Mouse (Mus musculus) T-cell, adult 66 days (primary cell): ENCODE results near the gene Abca14. TPM values are rescaled to one million over a fixed set of nuclear protein-coding genes. Genes with fewer than 3 reads are reported as not detected.

Source experiments
- total RNA-seq, 2 experiments: library from RNA; stranded (reverse); gene quantifications; 3 replicates in 1 of 2; 4 replicates in 1 of 2; pipeline ENCODE4 v1.2.4; 2023

Abca14 gene
- total RNA-seq: not detected

GRCm38 (mm10) chr7:120203789-120204188, at the start of gene Abca14:
Gene Abca14, plus strand, starts transcription at chr7:120203961.

GRCm38 (mm10) chr7:120173603-120174244, 30.0 kb upstream of the Abca14 start, which contains the start of gene Anks4b:
Gene Anks4b, plus strand, starts transcription at chr7:120173858.

GRCm38 (mm10) chr7:120201771-120202170, 2.0 kb upstream of the Abca14 start, which contains the start of gene Crym:
Gene Crym, minus strand, starts transcription at chr7:120202111.

GRCm38 (mm10) chr7:120328087-120328793, 124.5 kb downstream of the Abca14 start, which contains the start of gene Abca15:
Gene Abca15, plus strand, starts transcription at chr7:120328670.

Other genes starting within 250 kb of the Abca14 start
- not detected for gene Dnah3, start 108.7 kb upstream of the Abca14 start, total RNA-seq
- gene Tmem159, start 101.6 kb upstream of the Abca14 start, total RNA-seq: 1 to 10 TPM in 1 of 2 experiments, under 1 TPM in 1; 0.41 to 1.8 TPM
- gene Zp2, start 58.7 kb upstream of the Abca14 start, total RNA-seq: not detected
- not detected for gene Anks4b, start 30.1 kb upstream of the Abca14 start, total RNA-seq
- gene Crym, start 1.9 kb upstream of the Abca14 start, total RNA-seq: not detected
- gene Abca15, start 124.7 kb downstream of the Abca14 start, total RNA-seq: not detected
- not detected for gene Abca16, start 205.7 kb downstream of the Abca14 start, total RNA-seq